Mouse (Mus musculus) CD4-positive helper T cell, adult 2 months (primary cell): ENCODE measurements at regions not wholly inside any gene's neighbourhood (a gene's known extent, or its start where the extent isn't known, plus 50 kb on each side); places are given as distances from the start of the nearest gene placed in this dataset.

Experiments used
- DNase-seq: peaks from one replicate; pipeline ENCODE4 v3.0.0-alpha.2; 2012; ENCODE audit warnings: low read depth, missing footprints, low spot score

GRCm38 (mm10) chr4:125880028-125880427 lies 144.3 kb upstream of the Csf3r start:
- no peak for DNase-seq

DNA sequence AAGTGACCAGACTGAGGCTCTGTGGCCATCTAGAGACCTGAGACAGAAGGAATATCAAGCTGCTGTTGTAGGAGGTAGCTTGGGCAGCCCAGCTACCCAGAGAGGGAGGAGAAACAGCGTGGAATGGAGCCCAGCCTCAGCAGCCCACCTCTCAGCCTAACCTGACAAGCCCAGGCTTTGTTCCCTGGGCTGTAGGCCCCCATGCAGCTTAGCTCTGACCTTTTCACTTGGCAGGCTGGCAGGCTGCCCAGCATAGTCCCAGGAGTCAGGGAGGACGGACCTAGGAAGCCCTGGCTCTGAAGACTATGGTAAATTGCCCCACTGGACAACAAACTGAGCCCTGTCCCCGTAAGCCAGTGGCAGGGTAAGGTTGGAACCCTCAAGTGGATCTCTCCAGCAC lies 141.8 kb upstream of the Csf3r start:
- DNase-seq = no peak

- DNase-seq = no peak
Measured at GRCm38 (mm10) chr4:125890510-125890909, 133.8 kb upstream of the Csf3r start.

DNA sequence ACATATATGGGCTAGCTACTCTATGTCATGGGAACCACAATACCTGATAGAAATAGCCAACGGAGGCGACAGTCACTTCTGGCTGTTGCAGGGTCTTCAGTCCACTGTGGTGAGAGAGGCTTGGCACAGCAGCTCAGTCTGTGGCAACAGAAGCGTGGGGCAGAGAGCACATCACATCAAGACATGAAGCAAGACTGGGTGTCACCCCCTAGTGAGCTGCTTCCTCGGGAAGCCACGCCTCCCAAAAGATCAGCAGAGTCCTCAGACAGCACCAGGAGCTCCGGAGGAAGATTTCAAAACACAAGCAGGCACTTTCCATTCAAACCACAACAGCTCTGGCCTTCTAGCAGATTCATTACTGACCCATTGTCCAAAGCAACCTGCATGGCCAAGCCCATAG lies 131.2 kb upstream of the Csf3r start:
- no peak for DNase-seq

DNA sequence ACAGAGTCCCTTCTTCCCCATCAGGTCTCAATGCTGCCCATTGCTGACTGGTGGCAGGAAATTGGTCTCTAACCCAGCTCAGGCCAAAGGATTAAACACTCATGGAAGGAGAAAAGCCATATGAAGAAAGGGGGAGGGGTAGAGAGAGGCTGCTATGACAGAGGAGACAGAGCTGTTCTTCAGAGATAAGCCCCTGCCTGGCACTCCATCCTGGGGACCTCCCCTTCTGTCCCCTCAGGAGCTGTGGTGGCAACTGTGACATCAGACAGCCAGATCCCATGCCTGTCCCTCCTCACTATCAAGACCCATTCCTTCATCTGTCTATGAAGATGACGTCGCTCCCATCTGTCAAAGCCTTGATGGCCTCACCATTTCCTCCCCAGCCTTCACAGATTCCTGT lies 126.6 kb upstream of the Csf3r start:
- no peak for DNase-seq

DNA sequence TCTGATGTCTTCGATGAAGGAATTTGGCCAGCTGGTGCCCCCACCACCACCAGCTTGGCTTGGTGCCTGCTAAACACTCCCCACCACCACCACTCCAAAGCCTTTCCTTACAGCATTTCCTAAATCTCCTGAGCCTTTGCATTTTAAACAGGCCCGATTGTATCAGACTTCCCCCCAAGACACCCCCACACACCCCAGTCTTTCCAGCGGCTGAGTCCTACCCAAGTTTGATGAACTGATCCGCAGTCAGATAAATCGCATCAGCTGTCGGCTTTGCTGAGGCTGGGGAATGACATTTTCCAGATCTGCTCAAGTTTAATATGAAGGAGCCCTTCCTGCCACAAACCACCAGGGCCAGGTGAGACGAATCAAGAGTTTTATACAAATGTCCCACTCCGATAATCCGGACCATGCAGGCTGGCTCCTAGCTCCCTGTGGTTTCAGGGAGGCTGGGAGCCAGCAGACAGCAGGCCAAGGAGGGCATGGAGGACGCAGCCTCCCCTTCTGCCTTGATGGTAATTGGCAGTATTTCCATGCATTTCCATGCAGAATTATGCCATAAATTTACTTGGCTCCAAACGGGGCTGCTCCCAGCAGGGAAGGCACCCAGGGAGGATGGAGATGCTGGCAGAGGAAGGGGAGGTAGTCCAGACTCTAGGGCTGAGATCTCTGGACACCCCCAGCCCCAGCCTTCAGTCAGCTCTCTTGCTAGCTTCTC lies 125.6 kb upstream of the Csf3r start:
- no peak for DNase-seq

DNA sequence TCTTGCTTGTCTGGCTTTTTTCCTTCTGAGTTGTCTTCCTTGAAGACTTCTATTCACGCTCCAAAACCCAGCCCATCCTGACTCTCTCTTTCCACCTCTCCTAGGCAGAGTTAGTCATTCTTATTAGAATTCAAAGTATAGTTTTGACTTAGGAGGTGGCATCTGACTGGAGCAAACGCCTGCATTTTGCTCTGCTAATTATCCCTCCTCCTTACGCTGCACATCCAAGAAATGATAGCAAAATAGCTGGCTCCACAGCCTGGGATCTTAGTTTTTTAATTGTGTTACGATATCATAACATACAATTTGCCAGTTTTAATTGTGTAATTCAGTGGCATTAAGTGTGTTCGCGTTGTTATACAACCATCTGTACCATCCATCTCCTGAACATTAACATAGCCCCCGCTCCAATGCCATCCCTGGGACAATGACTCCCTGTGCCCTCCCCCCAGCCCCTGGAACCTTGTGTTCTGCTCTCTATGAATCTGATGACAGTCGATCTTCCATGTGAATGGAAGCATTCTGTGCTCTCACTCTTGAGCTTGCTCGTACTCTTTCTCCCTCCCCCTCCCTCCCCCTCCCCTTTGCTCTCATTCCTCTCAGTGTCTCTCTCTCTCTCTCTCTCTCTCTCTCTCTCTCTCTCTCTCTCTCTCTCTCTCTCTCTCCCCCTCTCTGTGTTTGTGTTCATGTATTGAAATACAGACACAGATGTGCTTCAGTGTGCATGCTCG lies 122.6 kb upstream of the Csf3r start:
- no peak for DNase-seq

DNA sequence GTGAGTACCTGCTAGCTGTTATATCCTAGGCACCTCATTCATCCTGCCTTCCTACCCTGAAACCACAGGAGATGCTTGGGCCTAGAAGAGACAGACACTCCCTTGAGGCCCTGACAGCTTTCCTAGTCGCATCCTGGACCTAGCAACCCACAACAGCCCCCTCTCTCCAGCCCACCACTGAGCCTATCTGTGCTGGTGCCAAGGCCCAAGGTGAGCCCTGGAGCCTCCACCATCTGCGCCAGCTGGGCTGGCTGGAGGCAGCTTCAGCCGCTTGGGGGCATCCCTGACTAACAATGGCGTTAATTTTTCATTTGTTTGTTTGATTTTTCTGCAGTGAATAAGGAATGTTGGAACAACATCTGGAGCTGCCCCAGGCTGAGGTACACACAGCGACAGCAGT lies 118.1 kb upstream of the Csf3r start:
- no peak for DNase-seq

GRCm38 (mm10) chr4:125908901-125909300 lies 115.4 kb upstream of the Csf3r start:
- DNase-seq = no peak

- DNase-seq = no peak
Measured at GRCm38 (mm10) chr4:125911541-125912270, 112.6 kb upstream of the Csf3r start.

GRCm38 (mm10) chr4:125912444-125913049 lies 111.8 kb upstream of the Csf3r start:
- peak; percentile 27 for DNase-seq

DNA sequence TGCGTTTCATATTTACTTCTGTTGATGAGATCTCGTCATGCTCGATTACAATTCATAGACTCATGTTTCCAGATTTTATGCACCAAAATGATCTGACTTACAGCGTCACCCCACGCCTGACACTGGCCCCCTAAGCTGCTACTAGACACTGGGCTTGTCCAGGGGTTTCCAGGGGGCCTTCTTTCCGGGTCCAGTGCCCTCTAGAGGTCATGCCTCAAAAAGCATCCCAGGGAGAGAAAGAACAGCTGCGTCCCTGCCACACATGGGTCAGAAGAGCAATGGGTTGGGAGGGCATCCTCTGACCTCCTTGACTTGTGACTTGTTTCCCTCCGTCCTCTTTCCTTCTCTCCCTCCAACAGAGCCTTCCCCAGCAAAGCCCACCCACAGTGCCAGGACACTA lies 109.2 kb upstream of the Csf3r start:
- no peak for DNase-seq

DNA sequence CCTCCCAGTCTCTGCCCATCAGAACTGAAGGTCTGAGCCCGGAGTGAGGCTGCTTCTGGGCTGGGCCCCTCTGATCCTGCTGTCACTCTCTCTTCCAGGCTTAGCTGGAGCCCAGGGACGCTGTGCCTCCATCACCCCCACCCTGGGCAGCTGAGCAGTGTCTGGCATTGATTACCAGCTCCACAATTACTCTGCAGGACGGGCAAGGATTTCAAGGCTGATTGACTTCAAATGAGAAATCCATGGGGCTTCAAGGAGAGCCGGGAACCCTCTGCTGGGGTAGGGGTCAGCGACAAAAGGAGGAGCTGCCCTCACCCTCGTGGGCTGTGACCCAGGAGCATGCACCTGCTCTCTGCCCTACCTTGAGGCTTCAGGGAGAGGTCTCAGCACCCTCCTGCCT lies 107.1 kb upstream of the Csf3r start:
- no peak for DNase-seq

GRCm38 (mm10) chr4:125921550-125922316 lies 102.6 kb upstream of the Csf3r start:
- DNase-seq = no peak

- no peak for DNase-seq
Measured at GRCm38 (mm10) chr4:125922317-125922878, 102.0 kb upstream of the Csf3r start.

DNA sequence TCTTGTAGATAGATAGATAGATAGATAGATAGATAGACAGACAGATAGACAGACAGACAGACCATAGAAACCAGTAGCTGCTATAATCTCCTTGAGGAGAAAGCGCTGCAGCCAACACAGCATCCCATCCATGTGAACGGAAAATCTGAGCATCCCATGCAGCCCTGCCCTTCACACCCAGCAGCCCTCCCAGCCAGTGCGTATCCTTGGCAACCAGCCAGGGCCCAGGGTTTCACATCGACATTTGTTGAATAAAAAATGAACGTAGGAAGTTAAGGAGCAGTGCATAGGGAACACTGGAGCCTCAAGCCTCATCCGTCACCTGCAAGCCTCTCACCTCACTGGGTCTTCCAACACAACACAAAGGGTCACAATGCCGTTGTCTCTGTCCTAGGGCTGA lies 101.1 kb upstream of the Csf3r start:
- DNase-seq = no peak

DNA sequence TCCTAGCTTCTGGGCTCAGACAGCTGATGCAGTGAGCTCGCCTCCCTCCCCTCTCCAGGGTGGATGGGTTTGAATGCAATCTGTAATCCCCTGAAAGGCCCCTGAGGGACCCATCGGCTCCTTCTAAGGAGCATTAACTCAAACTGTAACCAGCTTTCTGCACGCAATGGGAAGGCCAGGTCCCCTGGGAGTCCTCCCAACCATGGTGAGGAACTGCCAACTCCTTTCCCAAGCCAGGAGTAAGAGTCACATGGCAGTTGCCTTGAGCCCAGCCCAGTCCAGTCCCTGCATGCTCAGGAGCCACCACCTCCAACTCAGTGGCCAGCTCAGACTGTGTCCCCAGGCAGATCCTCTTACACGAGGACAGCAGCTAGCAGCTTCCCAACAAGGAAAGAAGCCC lies 96.2 kb upstream of the Csf3r start:
- no peak for DNase-seq

GRCm38 (mm10) chr4:125929122-125929772 lies 95.1 kb upstream of the Csf3r start:
- no peak for DNase-seq

- DNase-seq = no peak
Measured at GRCm38 (mm10) chr4:125930764-125931163, 93.6 kb upstream of the Csf3r start.

DNA sequence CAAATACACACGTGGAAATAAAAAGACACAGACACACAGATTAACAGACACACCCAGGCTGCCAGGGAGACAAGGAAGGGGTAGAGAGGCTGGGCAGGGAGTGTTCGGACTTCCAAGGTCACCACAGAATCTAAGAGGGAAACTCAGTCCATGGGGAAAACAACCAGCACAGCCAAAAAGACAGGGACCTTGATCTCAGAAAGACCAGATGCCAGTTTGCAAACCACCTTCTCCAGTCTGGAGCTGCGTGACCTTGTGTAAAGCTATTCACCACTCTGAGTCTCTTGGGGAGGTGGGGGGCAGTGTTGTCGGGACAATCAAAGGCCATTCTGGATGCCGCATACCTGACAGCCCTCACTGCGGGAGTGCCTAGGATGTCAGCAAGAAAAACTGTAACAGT lies 93.0 kb upstream of the Csf3r start:
- DNase-seq = no peak
